Mouse (Mus musculus) MEL (cell line): Measurements from ENCODE around the gene Gm20422. TPM values are rescaled to one million over a fixed set of nuclear protein-coding genes. Genes with fewer than 3 reads are reported as not detected.

Experiments
- DNase-seq: peaks from one replicate; pipeline ENCODE4 v3.0.0; 2011; ENCODE audit warnings: low read depth, low spot score
- H3K27ac ChIP-seq: 2 replicates; pipeline ENCODE4 v1.5.1; 2012; ENCODE audit warnings: low read depth, mild to moderate bottlenecking, control low read depth, low read length, moderate library complexity; ENCODE audit not compliant: control insufficient read depth
- H3K27me3 ChIP-seq, 2 experiments: fragments of 150-350 bp in 1 of 2; sonication (generic) in 1 of 2; 2 replicates each; pipeline ENCODE4 v1.6.1; 2012; ENCODE audit warnings: low read length in 2 of 2, mild to moderate bottlenecking in 2 of 2, improper control_type of control experiment in 1 of 2, moderate library complexity in 1 of 2; ENCODE audit not compliant: insufficient read depth in 2 of 2, control insufficient read depth in 1 of 2
- H3K36me3 ChIP-seq, 2 experiments: 2 replicates each; pipeline ENCODE4 v1.6.1; 2012 to 2014; ENCODE audit warnings: low read length in 2 of 2, improper control_type of control experiment in 1 of 2, inconsistent platforms in 1 of 2, mild to moderate bottlenecking in 1 of 2; ENCODE audit not compliant: insufficient read depth in 2 of 2, control insufficient read depth in 1 of 2
- H3K4me1 ChIP-seq, 2 experiments: fragments of 150-350 bp in 1 of 2; sonication (generic) in 1 of 2; 2 replicates each; pipeline ENCODE4 v1.6.1; 2012; ENCODE audit warnings: low read length in 2 of 2, improper control_type of control experiment in 1 of 2, mild to moderate bottlenecking in 1 of 2; ENCODE audit not compliant: insufficient read depth in 2 of 2, control insufficient read depth in 1 of 2
- H3K4me3 ChIP-seq, 2 experiments: fragments of 150-350 bp in 1 of 2; sonication (generic) in 1 of 2; 2 replicates each; pipeline ENCODE4 v1.5.1; 2012; ENCODE audit warnings: low read depth in 2 of 2, low read length in 2 of 2, mild to moderate bottlenecking in 2 of 2, moderate library complexity in 2 of 2, control low read depth in 1 of 2, improper control_type of control experiment in 1 of 2; ENCODE audit not compliant: control insufficient read depth in 1 of 2, insufficient read depth in 1 of 2
- H3K79me2 ChIP-seq: 2 replicates; pipeline ENCODE4 v1.6.1; 2012; ENCODE audit warnings: mild to moderate bottlenecking, low read length, moderate library complexity; ENCODE audit not compliant: control insufficient read depth, poor library complexity, insufficient read depth
- H3K9ac ChIP-seq: 2 replicates; pipeline ENCODE4 v1.6.1; 2012; ENCODE audit warnings: low read depth, mild to moderate bottlenecking, control low read depth, low read length, moderate library complexity; ENCODE audit not compliant: control insufficient read depth, poor library complexity, severe bottlenecking
- H3K9me3 ChIP-seq: fragments of 150-350 bp; sonication (generic); replicated peaks from 2 replicates; pipeline ENCODE4 v1.6.1; 2012; ENCODE audit warnings: mild to moderate bottlenecking, low read length, improper control_type of control experiment, moderate library complexity; ENCODE audit not compliant: insufficient read depth
- CHD1 ChIP-seq: IDR thresholded peaks from 2 replicates; pipeline ENCODE4 v1.6.1; 2012; ENCODE audit warnings: low read depth, mild to moderate bottlenecking, inconsistent platforms, low read length, improper control_type of control experiment
- CHD2 ChIP-seq: IDR thresholded peaks from 2 replicates; pipeline ENCODE4 v1.6.1; 2011; ENCODE audit warnings: low read length, improper control_type of control experiment
- GATA1 ChIP-seq: IDR thresholded peaks from 2 replicates; pipeline ENCODE4 v1.6.1; 2011; ENCODE audit warnings: low read depth, low read length, improper control_type of control experiment
- HCFC1 ChIP-seq: IDR thresholded peaks from 2 replicates; pipeline ENCODE4 v1.6.1; 2012; ENCODE audit warnings: low read depth, mild to moderate bottlenecking, inconsistent platforms, low read length, improper control_type of control experiment, moderate library complexity
- MAFK ChIP-seq: IDR thresholded peaks from 2 replicates; pipeline ENCODE4 v1.6.1; 2011; ENCODE audit warnings: low read depth, mild to moderate bottlenecking, low read length, improper control_type of control experiment, borderline replicate concordance
- MXI1 ChIP-seq: IDR thresholded peaks from 2 replicates; pipeline ENCODE4 v1.6.1; 2011; ENCODE audit warnings: mild to moderate bottlenecking, low read depth, low read length, improper control_type of control experiment
- NELFE ChIP-seq: IDR thresholded peaks from 2 replicates; pipeline ENCODE4 v1.6.1; 2011; ENCODE audit warnings: low read depth, low read length, improper control_type of control experiment
- NRF1 ChIP-seq: IDR thresholded peaks from 2 replicates; pipeline ENCODE4 v1.6.1; 2014; ENCODE audit warnings: low read depth, mild to moderate bottlenecking, inconsistent platforms, low read length, improper control_type of control experiment, moderate library complexity; ENCODE audit not compliant: poor library complexity, insufficient read depth, severe bottlenecking
- POLR2AphosphoS2 ChIP-seq: IDR thresholded peaks from 2 replicates; pipeline ENCODE4 v1.6.1; 2011; ENCODE audit warnings: low read length, improper control_type of control experiment
- POLR2AphosphoS5 ChIP-seq: IDR thresholded peaks from 2 replicates; pipeline ENCODE4 v1.6.1; 2012; ENCODE audit warnings: low read depth, borderline replicate concordance, mild to moderate bottlenecking, inconsistent platforms, low read length, moderate library complexity, mixed read lengths
- SIN3A ChIP-seq: IDR thresholded peaks from 2 replicates; pipeline ENCODE4 v1.6.1; 2012; ENCODE audit warnings: low read length, improper control_type of control experiment, inconsistent platforms
- TBP ChIP-seq: IDR thresholded peaks from 2 replicates; pipeline ENCODE4 v1.8.0; 2011; ENCODE audit warnings: low read depth, low read length, improper control_type of control experiment
- TCF12 ChIP-seq: IDR thresholded peaks from 2 replicates; pipeline ENCODE4 v1.6.1; 2014; ENCODE audit warnings: low read depth, mild to moderate bottlenecking, inconsistent platforms, low read length, improper control_type of control experiment, moderate library complexity
- USF1 ChIP-seq: IDR thresholded peaks from 2 replicates; pipeline ENCODE4 v1.6.1; 2014; ENCODE audit warnings: low read depth, mild to moderate bottlenecking, inconsistent platforms, low read length, improper control_type of control experiment, moderate library complexity
- USF2 ChIP-seq, 2 experiments: IDR thresholded peaks; 2 replicates each; pipeline ENCODE4 v1.6.1; 2011 to 2012; ENCODE audit warnings: improper control_type of control experiment in 2 of 2, low read length in 2 of 2, borderline replicate concordance in 1 of 2, inconsistent platforms in 1 of 2, low read depth in 1 of 2, mild to moderate bottlenecking in 1 of 2; ENCODE audit not compliant: insufficient read depth in 1 of 2
- ZC3H11A ChIP-seq: IDR thresholded peaks from 2 replicates; pipeline ENCODE4 v1.6.1; 2012; ENCODE audit warnings: low read depth, mild to moderate bottlenecking, inconsistent platforms, low read length, improper control_type of control experiment
- ZKSCAN1 ChIP-seq: IDR thresholded peaks from 2 replicates; pipeline ENCODE4 v1.6.1; 2012; ENCODE audit warnings: low read depth, mild to moderate bottlenecking, inconsistent platforms, low read length, improper control_type of control experiment, moderate library complexity
- polyA plus RNA-seq, 2 experiments: library from polyadenylated mRNA; stranded (reverse) in 1 of 2; unstranded in 1 of 2; fragments of >175 nt in 1 of 2; fragments of >200 nt in 1 of 2; gene quantifications; 2 replicates each; pipeline versions ENCODE4 v1.2.1 to v1.2.4; 2012; ENCODE audit warnings: low replicate concordance in 2 of 2, low read depth in 1 of 2; ENCODE audit not compliant: insufficient read length in 2 of 2, insufficient read depth in 1 of 2, missing spikeins in 1 of 2
- total RNA-seq: library from RNA; depleted of rRNA; stranded (reverse); fragments of 300-350 nt; gene quantifications from 2 replicates; pipeline ENCODE4 v1.2.3, GENCODE M21; 2012

The Gm20422 gene
- total and polyA plus RNA-seq, 3 experiments: not detected

- TF ChIP-seq USF1: no peak
- no peak for TF ChIP-seq MXI1
- TF ChIP-seq POLR2AphosphoS5: no peak
- no peak for TF ChIP-seq MAFK
- TF ChIP-seq TBP: no peak
- TF ChIP-seq ZC3H11A: no peak
- no peak for TF ChIP-seq POLR2AphosphoS2
- no peak for TF ChIP-seq TCF12
- TF ChIP-seq GATA1: no peak
- TF ChIP-seq NELFE: no peak
- no peak for TF ChIP-seq HCFC1
- TF ChIP-seq NRF1: no peak
- no peak for TF ChIP-seq CHD2
- TF ChIP-seq SIN3A: no peak
- no peak for TF ChIP-seq CHD1
- TF ChIP-seq USF2 (IDR thresholded peaks at IDR 0.05; ENCODE audit: borderline replicate concordance in 1 of 2, insufficient read depth in 1 of 2, low read depth in 1 of 2, low read length in 2 of 2): no peak
- TF ChIP-seq, all 39 proteins: peak for 0
- peaks cover 24% of the 10 kb centered on the region for H3K79me2 ChIP-seq
- H3K4me3 ChIP-seq: no peak overlapping the region
- H3K9me3 ChIP-seq: no peaks in the 10 kb centered on the region
- no peak overlapping the region for H3K9ac ChIP-seq
- H3K4me1 ChIP-seq: peaks cover 7 to 10% of the 10 kb centered on the region in 2 experiments; a peak in 3 of 4 replicates
- no peaks in the 10 kb centered on the region for H3K27me3 ChIP-seq
- no peak for DNase-seq
- no peak overlapping the region for H3K27ac ChIP-seq
- peaks cover 14 to 15% of the 10 kb centered on the region in 2 experiments for H3K36me3 ChIP-seq
These were observed 2.6 kb downstream of the Gm20422 start for GRCm38 (mm10) chr8:69772106-69772505.

- Histone ChIP-seq H3K36me3 (peaks cover 14 to 21% of the 10 kb centered on the region in 2 experiments), H3K27ac (no peak overlapping the region)
- TF ChIP-seq ZKSCAN1: no peak
- TF ChIP-seq, all 39 proteins: peak for 0
- no peaks in the 10 kb centered on the region for H3K27me3 ChIP-seq
- no peak for DNase-seq
- no peaks in the 10 kb centered on the region for H3K9me3 ChIP-seq
- no peak overlapping the region for H3K4me3 ChIP-seq
- H3K4me1 ChIP-seq: peaks cover 7 to 9% of the 10 kb centered on the region in 2 experiments; a peak in 3 of 4 replicates
- peaks cover 24% of the 10 kb centered on the region for H3K79me2 ChIP-seq
- no peak overlapping the region for H3K9ac ChIP-seq
These were observed 3.5 kb downstream of the Gm20422 start for GRCm38 (mm10) chr8:69771221-69771620.
